Mouse (Mus musculus): ENCODE data around the gene Spsb1.

Spsb1 gene

DNA sequence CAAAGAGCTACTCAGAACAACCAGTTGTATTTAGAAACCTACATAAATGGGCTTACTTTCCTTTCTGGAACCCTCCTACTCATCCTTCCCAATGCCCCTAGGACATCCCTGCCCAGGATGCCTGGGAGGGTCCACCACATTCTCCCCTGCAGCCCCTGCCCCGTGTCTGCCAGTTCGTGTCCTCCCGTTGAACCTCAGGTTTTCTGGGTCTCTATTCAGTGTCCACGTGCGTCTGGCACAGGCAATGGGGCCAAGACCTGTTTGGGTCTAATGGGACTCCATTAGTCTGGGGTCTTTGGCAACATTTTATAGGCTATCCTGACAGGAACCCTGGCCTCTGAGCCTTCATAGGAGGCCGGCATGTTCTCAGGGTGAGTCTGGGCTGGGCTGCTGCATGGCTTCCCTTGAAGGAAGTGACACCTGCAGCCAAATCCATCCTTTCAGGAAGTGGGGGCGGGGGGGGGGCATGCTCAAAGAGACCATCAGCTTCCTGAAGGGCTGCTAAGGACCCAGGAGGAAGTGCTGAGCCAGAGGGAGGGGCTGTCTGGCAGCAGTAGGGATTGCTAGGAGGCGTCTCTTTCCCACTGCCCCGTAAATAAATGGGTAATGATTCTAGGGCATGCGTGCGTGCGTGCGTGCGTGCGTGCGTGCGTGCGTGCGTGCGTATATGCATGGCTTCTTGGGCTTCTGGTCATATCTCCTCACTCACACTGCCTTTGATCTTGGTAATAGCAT is 65.9 kb downstream of the Spsb1 start:
- CTCF ChIA-PET: no interaction called here

DNA sequence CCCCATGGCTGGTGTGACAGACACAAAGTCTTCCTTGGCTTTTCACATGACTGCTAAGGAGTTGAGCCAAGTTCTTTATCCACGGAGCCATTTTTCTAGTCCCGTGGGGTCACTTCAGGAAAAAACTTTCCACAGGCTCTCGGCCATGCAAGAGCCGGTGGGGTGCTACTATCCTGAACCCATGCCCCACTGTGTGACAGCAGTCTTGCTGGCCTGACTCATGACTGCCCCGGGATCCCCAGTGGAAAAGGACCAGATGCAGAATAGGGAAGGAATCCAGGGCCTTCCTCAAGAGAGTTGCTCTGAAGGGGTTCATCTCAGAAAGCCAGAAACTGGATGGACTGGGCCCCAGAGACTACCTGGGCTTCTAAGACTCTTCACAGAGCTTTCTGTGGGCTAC is 66.7 kb downstream of the Spsb1 start:
- CTCF ChIA-PET: no interaction called here

DNA sequence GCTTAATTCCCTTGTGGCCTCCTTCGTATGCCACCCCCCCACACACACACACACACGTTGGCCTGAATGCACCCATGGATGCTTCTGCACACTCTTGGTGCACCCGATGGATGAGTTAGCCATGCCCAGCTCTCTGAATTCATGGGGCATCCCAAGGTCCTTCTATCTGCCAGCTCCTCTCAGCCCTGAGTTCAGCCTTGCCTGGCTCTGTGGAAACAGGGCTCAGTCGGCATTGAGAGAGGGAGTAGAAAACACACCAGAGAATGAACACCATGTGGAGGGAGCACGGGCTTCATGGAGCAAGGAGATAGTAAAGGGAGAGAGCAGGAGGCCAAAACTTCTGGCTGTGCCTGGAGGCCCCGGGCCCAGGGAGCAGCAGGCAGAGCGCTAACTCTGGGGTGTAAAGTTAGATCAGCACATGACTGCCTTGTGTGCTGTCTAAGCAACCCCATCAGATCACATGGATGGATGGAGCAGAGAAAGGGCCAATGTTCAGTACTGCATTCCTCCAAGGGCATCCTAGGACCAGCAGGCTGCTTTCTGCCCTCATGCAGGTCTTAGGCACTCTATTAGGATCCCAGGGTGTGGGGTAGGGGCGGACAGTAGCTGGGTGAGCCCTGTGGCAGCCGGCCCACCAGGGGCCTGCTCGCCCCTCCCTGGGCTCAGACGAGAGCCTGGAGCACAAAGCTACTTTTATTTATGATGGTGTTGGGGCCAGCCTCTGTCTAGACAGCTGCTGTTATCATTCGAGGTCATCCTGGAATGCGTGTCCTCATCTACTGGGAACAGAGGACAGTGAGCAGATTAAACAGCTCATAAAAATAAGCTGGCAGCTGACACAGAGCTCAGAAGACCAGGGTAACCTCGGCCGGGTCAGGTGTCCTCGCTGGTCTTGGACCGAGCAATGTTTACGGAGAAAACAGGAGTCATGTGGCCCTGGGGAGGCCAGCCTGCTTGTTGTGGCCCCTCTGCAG is 68.3 kb downstream of the Spsb1 start:
- CTCF ChIA-PET: no interaction called here

DNA sequence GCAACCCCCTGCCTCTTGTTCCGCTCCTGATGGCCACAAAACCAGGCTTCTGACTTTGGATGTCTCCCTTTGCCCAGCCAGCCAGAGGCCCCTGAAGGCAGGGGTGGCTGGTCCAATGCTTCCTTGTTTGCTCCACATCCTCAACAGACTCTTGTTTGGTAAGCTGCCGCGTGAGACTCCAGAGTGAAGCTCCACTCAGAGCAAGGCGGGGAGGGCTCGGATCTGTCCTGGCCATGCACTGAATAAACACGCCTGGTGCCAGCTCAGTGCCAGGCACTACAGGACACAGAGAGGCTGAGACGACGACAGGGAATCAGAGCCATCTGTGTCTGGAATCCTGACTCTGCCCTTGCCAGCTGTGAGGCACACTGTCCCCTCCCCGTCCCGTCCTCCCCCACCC is 70.9 kb downstream of the Spsb1 start:
- CTCF ChIA-PET: no interaction called here

DNA sequence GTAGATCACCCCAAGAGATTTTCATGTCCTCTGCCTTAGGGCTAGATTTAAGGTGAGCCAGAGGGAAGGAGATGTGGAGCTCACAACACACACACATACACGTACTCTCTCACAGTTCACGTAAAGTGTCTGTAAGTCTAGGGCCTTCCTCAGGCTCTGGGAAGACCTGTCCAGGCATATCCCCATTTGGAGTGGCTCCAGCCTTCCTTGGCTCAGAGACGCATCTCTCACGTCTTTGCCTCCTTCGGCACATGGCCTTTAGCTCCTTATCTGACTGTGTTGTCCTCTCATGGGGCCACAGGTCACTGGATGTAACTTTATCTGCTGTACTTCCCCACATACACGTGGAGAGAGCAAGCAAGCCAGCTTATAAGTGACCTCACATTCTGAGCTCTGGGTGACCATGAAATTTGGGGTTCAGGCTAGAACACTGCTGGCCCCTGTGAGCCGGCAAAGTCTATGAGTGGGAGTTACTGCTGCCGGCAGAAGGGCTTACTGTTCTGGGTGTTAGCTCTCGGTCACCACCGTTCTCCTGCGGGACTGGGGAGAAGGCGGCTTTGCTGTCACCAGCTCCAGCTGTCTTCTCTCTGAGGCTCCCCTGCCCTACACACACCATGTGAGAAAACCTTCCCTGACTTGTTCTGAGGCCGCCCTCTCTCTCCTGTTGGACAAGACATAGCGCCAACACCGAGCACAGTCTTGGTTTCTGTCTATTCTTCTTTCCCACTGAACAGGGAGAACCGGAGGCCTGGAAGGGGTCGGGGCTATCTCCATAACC is 72.5 kb downstream of the Spsb1 start:
- CTCF ChIA-PET: interaction anchor here (0.7 kb wide), 1 partner anchor 19 kb away, joined by 5 read pairs; no protein-coding TSS in a partner anchor

DNA sequence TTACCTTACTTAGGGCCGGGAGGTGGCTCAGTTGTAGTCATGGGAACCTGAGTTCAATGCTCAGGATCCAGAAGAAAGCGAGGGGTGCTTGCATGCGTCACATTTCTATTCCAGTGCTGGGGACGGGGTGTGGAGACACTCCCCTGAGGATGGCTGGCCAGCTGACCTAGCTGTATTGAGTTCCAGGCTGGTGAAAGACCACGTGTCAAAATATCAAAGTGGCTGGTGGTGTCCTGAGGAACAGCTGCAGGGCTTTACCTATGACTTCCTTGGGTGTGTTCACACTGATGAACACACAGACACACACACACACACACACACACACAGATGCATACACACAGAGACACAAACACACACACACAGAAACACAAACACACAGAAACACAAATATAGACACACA is 73.9 kb downstream of the Spsb1 start:
- CTCF ChIA-PET: no interaction called here

DNA sequence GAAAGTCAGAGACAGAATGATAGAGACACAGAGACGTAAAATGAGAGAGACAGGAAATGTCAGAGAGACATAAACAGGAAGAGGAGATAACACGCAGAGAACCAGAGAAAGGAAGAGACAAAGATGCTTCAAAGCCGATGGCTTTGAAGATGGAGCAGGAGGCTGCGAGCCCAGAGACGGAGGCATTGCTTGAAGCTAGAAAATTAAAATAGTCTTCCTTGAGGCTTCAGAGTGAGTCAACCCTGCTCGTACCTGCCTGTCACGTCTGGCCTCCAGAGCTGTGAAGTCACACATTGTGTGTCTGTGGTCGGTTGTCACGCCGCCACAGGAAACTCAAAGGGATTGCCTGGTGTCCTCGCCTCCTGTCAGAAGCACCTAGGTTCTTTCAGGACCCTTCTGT is 74.9 kb downstream of the Spsb1 start:
- CTCF ChIA-PET: no interaction called here

DNA sequence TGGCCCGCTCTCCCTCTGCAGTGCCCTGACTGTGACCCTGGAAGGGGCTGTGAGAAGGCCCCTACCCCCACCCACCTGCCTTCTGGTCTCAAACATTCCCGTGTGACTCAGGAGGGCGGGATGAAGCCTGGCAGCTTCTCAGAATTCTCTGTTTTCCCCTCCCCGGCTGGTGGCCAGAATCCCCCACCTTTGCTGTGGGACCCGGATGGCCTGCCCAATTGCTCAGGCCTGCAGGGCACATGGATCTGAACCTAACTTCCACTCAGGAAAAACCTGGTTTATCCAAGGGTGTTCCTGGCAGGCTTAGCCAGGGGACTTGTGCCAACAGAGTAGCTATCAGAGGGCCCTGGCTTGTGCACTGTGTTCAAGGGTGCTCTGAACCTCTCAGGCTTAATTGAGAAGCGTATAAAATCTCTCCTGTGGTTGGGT is 76.8 kb downstream of the Spsb1 start:
- CTCF ChIA-PET: interaction anchor here (0.7 kb wide), 1 partner anchor 12 kb away, joined by 3 read pairs; no protein-coding TSS in a partner anchor

DNA sequence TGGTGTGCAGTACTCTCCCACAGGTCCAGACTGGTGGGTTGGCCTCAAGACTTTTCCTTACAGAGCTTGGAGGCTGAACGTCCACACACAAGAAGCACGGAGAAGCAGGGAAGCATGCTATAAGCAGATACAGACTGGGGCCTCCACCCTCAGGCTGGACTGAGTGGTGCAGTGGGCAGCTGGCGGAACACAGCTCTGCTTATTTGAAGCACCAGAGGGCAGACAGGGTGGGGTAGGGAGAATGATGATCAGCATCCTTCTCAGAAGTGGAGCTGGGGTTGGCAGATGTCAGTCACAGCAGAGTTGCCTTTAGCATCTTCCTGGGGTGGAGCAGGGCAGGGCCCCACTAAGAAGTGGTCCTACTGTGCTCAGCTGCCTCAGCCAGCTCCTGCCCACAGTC is 77.6 kb downstream of the Spsb1 start:
- CTCF ChIA-PET: interaction anchor here (0.6 kb wide), 1 partner anchor 94 kb away, joined by 6 read pairs; no protein-coding TSS in a partner anchor

DNA sequence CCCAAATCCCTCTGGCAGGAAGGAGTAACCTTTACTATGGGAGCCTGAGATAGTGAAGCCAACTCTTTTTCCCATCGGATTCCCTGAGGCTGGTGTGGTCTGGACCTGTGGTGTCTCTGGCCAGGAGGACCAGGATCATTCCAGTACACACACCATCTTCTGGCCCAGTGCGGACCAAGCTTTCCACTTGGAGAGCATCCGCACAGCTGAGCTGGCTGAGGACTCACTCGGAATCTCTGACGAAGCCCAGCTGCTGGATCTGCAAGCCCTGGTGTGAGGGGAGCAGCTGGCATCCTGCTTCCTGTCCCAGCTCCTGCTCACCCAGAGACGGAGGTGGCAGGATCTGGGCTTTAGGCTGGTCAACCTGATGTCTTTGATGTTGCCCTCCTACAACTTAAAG is 78.1 kb downstream of the Spsb1 start:
- CTCF ChIA-PET: interaction anchor here (0.6 to 0.7 kb wide), 2 partner anchors 95 to 390 kb away, joined by 3 to 6 read pairs; no protein-coding TSS in a partner anchor

DNA sequence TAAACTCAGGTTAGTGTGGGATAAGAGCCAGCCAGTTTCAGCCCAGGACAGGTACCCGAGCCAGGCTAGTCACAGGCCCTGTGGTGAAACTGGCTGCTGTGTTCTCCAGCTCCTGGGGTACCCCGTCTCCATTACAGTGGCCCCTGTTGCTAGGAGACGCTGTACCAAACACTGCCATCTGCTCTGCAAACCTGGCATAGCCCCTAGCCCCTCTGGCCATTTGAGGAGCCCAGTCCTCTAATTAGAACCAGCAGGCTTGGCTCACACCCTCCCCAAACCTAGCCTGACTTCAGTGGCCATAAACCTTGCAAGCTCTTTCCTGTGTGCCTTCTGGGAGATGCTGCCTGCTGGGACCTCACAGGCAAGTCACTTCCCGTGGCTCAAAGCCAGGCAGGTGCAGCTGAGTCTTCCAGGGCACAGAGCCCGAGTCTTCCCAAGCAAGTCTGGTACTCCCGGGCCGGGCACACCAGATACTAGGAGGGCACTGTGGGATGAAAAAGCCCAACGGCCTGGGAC is 78.8 kb downstream of the Spsb1 start:
- CTCF ChIA-PET: interaction anchor here (0.7 kb wide), 1 partner anchor 391 kb away, joined by 3 read pairs; no protein-coding TSS in a partner anchor

DNA sequence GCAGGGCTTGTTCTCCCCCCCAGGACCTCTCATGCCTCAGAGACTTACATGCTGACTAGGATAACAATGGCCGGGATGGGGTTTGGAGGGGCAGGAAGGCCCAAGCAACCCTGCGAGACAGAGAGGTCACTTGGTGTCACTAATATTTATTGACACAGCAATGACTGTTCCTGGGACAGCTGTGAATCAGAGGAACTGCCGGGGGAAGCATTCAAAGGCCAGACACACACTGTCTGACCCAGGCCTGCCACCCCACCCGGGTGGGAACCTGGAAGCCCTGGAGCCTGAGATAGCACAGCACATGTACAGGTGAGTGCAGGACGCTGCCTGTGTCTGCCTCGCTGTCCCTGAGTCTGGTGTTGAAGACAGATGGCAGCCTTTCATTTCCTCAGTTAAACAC is 79.5 kb downstream of the Spsb1 start:
- CTCF ChIA-PET: no interaction called here

DNA sequence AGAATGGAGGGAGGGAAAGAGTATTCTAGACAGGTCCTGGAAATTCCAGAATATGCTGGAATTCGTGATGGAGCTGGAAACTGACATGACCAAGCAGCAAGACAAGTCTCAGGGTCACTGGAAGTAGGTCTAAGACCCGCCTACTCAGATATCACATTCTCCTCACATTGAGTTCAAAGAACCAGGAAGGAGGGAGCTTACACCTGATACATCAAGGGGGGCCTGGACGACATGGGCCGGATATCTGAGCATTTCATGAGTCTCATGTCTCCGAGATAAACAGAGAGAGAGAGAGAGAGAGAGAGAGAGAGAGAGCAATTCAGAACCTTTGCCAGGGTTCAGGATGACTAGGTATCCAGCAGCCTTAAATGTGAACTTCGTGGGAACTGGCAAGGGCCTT is 82.6 kb downstream of the Spsb1 start:
- CTCF ChIA-PET: no interaction called here

DNA sequence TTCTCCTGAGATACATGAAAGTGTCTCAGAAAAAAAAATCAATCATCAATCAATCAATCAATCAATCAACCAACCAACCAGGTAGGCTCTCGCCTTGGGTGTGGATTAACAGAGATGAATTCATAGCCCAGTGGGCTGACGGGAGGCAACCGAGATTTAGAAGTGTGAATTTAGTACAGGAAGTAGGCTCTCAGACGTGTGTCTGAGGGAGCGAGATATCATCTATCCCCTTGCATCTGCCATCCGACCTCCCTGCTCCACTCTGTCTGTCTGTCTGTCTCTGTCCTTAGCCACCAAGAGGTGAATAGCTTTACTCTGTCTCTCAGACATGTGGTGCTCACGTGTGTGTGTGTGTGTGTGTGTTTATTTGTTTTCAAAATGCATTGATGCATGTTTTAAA is 83.3 kb downstream of the Spsb1 start:
- CTCF ChIA-PET: interaction anchor here (0.7 kb wide), 1 partner anchor 37 kb away, joined by 3 read pairs; no protein-coding TSS in a partner anchor

DNA sequence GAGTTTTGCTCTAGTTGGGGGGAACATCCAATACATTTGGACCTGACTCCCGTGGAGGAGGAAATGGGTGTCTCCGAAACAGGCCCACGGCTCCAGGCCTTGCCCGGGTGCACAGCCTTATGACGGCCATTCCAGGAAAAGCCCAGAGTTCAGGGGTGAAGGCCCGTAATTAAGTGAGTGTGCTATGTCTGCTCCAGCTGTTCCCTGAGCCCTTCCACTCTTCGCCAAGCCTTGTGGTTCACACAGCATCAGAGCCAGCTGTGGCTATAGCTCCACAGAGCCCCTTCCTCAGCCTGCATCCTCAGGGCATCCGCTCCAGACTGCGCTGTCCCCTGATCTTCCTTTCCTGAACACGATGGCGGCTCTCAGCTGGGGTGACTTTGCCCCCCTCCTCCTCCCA is 83.8 kb downstream of the Spsb1 start:
- CTCF ChIA-PET: interaction anchor here (0.7 to 1.2 kb wide), 2 partner anchors 15 to 38 kb away, joined by 3 to 4 read pairs; no protein-coding TSS in a partner anchor

DNA sequence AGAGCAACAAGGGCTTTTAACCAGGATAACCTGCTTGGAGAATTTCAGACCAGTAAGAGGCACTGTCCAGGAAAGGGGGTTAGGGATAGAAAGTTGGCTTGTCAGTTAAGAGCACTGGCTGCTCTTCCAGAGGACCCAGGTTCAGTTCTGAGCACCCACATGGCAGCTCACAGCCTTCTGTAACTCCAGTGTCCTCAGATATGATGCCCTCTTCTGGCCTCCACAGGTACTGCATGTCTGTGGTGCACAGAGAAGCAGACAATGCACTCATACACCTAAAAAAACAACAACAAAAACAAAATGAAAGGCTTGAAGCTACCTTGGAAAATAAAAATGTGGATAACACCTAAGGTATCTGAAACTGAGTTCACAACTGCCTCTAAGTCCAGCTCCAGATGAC is 84.4 kb downstream of the Spsb1 start:
- CTCF ChIA-PET: interaction anchor here (0.6 to 1.2 kb wide), 2 partner anchors 15 to 30 kb away, joined by 4 to 9 read pairs; no protein-coding TSS in a partner anchor

DNA sequence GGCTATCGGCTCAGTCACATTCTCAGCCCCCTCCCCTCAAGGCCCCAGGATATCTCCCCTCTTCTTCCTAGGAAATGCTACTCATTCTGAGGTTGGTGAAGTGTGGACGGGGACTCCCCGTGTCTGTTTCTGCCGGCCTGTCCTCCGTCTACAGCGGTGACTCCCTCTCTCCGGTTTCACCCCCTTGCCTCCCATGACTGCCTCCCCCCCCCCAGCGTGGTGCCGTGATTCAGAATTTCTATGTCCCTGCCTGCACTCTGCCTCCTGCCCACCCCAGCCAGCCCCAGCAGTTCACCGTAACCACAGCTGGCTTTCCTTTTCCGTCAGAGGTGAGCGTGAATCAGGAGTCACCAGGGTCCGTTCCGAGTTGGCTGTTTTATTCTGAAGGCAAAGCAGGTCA is 86.1 kb downstream of the Spsb1 start:
- CTCF ChIA-PET: no interaction called here

DNA sequence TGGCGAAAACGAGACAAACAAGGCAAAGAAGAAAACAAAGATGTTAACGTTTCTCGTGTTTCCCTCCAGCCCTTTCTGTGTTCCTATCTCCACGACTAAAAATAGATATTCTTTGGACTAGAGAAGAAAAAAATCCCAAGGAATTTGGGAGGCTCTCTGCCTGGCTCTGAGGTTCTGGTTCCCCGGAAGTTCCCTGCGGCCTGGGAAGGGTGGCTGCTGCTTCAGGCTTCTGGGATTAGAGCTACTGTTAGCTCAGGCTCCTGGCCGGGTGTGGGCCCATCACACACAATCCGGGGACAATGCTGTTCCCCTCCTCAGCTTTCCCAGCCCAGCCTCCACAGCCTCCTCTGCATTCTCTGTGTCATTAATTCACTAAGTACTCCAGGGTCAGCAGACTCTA is 86.8 kb downstream of the Spsb1 start:
- CTCF ChIA-PET: no interaction called here

DNA sequence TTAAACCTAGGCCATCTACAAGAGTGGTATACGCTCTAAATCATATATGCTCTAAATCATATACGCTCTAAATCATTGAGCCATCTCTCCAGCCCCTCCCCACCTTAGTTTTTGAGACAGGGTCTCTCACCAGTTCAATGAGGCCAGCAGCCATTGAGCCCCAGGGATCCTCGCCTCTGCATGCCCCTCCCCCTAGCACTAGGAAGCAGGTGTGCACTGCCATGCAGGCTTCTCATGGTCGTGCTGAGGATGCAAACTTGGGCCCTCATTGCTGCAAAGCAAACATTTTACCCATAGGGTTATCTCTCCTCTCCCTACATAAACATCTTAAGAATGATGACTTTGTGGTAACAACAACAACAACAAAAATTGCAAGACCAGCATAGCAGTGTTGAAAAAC is 87.5 kb downstream of the Spsb1 start:
- CTCF ChIA-PET: no interaction called here

DNA sequence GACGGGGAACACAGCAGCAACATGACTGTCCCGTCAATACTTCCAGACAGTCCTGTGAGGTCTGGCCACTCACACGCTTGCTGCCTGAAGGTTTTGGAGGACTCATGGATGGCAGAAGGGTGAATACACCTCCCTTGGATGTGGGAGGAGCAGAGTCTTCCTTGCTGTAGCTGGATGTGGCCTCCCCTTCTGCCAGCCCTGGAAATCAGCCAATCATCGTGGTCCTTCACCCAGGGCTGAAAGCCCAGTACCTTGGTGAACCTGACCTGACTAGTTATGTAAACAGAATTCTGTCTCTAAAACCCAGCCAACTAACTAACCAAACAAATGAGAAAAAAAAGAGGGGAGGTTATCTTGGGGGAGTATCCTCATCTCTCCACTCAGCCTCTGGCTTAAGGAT is 90.4 kb downstream of the Spsb1 start:
- CTCF ChIA-PET: no interaction called here

DNA sequence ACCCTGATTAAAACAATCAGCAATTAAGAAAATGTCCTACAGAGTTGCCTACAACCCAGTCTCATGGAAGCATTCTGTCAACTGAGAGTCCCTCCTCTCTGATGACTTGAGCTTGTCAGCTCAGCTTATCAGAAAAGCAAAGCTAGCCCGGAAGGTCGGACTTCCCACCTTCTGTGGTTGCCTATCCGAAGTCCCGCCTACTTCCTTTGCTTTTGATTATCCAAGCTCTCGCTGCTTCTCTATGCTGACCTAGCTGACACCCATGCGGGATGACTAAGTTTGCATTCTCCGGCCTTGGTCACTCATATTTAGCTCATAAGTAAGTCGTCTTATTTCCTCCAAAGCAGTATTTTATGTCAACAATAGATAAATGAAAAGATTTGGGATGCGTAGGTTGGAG is 91.3 kb downstream of the Spsb1 start:
- CTCF ChIA-PET: no interaction called here

DNA sequence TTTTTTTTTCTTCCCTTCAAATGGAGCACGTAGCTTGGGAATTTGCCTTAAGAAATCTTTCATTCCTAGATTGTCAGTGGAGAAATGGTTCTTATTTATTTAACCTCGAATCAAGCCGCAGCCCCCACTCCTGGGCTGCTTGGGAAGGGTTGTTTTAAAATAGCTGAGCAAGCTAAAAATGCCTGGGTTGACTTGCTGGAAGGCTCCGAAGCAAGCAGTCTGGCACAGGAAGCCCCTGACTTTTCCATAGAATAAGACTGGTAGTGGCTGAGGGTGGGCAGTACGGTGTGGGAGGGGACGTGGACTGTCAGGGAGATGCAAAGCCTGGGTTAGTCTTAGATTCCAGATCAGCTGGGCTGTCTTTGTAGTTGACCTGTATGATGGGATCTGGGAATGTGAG is 94.5 kb downstream of the Spsb1 start:
- CTCF ChIA-PET: no interaction called here
